Mouse (Mus musculus) adrenal gland, postnatal 4 days (tissue): ENCODE results near the gene Hspa12b. TPM values are rescaled to one million over a fixed set of nuclear protein-coding genes. Genes with fewer than 3 reads are reported as not detected.
A peak's percentile ranks its signal among the peaks of the same experiment; 100 is the strongest.
"Not testable (repeated sequence)": the region's sequence is repeated elsewhere in the genome, so short reads cannot be mapped to it uniquely, and the experiment has no call there.

Experiments
- DNase-seq, 2 experiments: peaks; one replicate each; pipeline ENCODE4 v3.0.0; 2021 to 2022; ENCODE audit warnings: low spot score in 2 of 2, mixed read lengths in 2 of 2
- long read RNA-seq, 2 experiments: library from polyadenylated mRNA; stranded (forward); transcript quantifications; one replicate each; pipeline ENCODE4 v2.0.0; 2021
- total RNA-seq, 2 experiments: library from RNA; stranded (reverse); gene quantifications; 2 replicates each; pipeline ENCODE4 v1.2.3; 2021

The Hspa12b gene
- total RNA-seq = 10 to 100 TPM; 20.7 to 23.0 TPM
- long read RNA-seq, experiment 1, partial matches to known transcripts = 0 of 6 reads
- long read RNA-seq, experiment 1, other reads (novel, unspliced or antisense) = 3 of 6 reads
- long read RNA-seq, experiment 2, partial matches to known transcripts = 1 of 13 reads
- long read RNA-seq, experiment 2, other reads (novel, unspliced or antisense) = 10 of 13 reads

DNA sequence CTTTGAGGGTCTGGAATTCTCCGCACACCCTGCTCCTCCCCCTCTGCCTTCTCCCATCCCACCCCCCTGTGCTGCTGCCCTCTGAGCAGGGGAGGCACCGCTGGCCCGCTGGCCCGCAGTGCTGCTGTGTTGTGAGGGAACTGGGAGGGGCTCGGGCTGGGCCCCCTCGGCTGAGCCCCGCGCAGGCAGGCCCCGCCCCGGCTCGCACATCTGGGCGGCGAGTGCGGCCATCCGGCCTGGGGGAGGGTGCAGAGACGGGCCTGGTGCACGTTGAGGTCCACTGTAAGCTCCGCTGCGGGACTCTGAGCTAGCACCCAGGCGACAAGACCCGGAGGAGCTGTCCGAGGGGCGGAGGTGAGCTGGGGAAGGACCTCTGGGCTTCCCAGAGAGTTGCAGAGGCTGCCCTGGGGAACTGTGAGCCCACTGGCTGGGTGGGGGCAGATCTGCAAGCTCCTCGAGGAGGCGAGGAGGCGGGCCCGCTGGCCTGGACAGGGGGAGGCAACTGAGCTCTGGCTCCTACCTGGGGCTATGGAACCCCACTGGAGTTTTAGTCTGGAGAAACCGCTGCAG lies at the start of gene Hspa12b:
Hspa12b (plus strand) TSS at position 120 of the 570 bp plus-strand sequence.
- no peak for DNase-seq

GRCm38 (mm10) chr2:131080507-131080906 lies 46.6 kb upstream of the Hspa12b start:
- DNase-seq = no peak

DNA sequence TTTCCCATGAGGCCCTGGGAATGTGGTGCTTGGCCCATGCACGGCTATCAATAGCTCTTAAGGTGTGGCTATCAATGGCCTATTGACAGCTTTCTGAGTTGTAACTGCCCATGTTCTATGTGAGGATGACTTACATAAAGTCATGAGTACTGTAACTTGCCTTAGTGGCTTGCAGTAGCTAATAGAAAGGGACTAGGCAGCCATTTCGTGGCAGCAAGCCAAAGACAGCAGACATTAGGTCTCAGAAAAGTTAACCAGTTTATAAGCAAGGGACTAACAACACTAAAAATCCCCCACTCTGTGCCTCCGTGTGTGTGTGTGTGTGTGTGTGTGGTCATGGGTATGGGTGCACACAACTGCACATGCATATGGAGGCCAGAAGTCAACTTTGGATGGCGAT lies 42.9 kb upstream of the Hspa12b start:
- DNase-seq = no peak

DNA sequence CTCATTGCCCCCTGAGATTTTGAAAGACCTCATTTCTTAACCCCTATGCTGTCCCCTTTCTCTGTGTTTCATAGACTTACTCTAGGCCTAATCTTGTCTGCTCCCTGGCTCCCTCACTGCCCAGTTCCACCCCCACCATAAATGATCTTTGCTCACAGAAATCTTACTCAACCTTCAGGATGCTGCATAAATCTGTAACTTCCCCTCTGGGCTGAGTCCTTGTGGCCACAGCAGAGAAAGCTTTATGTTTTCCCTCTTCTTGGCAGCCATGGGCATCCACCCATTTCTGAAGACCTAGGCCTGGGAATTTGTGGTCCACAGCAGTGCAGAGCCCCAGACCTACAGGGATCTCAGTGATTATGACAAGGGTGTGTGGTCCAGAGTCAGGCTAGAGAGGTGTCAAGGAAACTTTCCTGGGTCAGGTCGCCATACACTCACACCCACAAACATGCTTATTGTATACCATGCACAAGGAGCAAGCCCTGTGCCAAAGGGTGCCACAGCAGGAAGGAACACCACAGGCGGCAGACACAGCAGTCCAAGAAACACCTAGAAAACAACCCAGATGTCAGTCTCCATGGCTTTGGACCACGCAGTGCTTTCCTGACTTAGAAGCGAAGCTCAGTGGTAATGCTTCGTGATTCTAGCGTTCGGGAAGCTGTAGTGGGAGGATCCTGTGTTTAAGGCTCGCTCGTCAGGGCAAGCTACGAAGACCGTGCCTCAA lies 40.3 kb upstream of the Hspa12b start, which contains the start of gene Siglec1:
Siglec1 (minus strand) TSS at position 99 of the 724 bp plus-strand sequence.
- no peak for DNase-seq

DNA sequence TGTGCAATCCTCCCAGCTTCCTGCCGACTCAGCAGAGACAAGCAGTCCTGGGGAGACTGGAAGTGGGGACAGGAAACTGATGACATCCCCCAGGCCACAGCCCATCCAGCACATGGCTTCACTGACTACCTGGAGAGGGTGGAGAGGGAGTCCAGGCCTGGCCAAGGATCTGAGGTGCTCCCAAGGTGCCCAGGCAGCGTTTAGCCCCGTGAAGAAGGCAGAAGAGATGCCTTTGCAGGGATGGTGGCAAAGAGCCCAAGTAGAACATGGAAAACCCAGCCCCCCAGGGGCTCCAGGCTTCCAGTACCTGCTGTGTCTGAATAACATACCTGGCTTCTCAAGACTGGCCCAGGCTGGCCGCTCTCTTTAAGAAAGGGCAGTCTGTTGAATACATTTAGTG lies 38.5 kb upstream of the Hspa12b start:
- no peak for DNase-seq

- DNase-seq = no peak
Observed at GRCm38 (mm10) chr2:131089634-131090033, 37.4 kb upstream of the Hspa12b start.

DNA sequence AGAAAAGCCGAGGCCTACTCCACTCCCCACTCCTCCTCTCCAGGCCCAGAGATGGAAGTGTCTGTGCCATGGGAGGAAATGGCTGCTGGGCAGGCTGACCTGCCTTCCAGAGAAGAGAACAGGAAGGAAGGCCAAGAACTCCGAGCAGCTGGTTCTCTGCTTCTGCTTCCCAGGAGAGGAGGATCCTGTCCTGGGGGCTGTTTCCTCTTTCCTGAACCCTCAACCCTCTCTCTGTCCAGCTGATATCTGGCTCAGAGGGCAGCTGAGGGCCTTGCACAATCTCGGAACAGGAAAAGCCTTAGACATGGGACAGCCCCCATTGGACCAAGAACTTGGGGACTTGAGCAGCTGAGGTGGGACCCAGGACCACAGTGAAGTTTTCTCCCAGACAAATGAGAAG lies 36.2 kb upstream of the Hspa12b start:
- no peak for DNase-seq

- DNase-seq = peak in 1 of 2 experiments; percentile 1
Observed at GRCm38 (mm10) chr2:131093577-131093976, 33.5 kb upstream of the Hspa12b start.

DNA sequence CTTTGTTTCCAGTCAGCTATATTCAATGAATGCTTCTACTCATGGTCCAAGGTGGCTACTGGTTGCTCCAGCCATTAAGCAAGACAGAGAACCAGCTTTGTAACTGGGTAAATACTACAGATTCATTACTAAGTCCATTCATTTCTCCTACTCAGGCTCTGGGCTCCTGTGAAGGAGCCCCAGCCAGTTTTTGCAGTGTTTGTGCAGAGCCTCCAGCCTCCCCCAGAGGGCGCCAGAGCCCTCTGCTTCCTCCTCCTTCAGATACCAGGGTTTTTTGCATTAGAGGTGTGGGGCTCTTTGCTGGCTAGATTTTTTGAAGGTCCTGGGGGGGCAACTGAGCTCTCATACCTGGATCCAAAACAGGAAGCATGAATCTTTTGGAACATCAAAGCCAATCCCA lies 32.3 kb upstream of the Hspa12b start:
- DNase-seq = peak; percentile 38 to 41

GRCm38 (mm10) chr2:131096101-131096795 lies 30.8 kb upstream of the Hspa12b start:
- no peak for DNase-seq

DNA sequence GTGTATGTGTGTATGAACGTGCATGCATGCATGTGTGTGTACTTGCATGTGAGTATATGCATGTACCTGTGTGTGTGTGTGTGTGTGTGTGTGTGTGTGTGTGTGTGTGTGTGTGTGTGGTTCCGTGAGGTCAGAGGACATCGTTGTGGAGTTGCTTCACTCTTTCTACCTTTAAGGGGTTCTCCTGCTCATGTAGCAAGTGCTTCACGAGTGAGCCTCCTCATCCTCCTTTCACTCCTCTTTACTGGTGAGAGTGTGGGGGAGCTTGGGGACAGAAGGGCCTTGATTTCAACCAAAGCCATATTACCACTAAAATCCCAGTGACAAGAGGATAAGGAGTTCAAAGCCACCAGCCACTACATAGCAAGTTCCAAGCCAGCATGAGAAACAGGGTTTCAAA lies 30.0 kb upstream of the Hspa12b start:
- DNase-seq = no peak

DNA sequence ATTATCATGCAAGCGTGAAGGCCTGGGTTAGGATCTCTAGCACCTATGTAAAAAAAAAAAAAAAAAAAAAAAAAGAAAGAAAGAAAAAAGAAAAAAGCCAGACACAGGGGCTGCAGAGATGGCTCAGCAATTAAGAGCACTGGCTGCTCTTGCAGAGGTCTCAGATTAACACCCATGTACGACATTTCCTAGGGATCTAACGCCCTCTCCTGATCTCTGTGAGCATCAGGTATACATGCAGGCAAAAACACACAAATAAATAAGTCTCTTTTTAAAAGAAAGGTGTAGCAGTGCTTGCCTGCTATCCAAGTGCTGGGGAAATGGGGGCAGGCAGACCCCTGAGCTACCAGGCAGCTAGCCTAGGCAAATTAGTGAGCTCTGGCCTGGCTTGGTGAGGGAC lies 25.6 kb upstream of the Hspa12b start:
- DNase-seq = no peak

DNA sequence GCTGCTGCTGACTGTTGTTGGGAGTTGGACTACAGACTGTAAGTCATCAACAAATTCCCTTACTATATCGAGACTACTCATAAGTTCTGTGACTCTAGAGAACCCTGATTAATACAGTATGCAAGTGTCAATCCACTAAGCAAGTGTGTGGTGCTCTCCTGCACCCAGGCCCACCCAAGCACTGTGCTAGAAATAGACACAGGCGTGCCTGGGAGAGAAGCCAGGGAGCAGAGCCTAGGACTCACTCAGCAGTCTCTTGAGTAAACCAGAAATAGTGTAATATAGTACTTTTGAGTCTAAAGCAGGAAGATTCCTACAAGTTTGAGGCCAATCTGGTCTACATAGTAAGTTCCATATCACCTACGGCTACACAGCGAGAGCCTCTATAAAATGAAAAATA lies 23.1 kb upstream of the Hspa12b start:
- DNase-seq = no peak

DNA sequence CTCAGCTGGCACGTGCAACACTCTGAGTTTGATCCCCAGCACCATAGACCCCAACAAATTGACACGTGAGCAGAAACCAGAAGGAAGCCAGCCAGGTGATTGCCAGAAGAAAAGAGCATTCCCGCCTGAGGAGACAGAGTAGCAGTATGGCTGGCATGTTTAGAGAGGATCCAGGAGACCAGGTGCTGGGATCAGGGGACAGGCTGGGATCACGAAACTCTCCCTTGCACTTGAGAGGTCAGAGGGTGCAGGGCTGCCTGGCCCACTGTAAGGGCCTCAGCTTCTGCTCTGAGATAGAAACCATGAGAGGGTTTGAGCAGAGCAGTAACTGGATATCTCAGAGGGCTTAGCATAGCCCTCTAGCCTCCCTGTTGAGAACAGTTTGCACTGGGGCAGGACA lies 22.0 kb upstream of the Hspa12b start:
- DNase-seq = not testable (repeated sequence)

- no peak for DNase-seq
Observed at GRCm38 (mm10) chr2:131105989-131106388, 21.1 kb upstream of the Hspa12b start.

DNA sequence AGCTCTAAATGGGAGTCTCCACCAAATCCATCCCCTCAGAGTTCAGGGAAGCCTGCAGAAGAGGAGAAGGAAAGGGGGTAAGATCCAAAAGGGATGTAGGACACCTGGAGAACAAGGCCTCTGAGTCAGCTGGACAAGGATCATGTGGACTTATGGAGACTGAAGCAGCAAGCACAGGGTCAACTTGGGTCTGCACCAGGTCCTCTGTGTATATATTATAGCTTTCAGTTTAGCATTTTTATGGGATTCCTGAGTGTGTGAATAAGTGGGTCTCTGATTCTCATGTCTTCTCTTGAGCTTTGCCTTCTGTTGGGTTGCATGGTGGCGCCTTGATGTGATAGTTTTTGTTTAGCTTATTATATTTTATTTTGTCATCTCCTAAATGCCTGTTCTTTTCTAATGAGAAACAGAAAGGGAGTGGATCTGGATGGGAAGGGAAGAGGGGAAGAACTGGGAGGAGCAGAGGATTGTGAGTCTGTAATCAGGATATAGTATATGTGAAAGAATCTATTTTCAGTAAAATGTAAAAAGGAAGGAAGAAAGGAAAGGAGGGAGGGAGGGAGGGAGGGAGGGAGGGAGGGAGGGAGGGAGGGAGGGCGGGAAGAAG lies 8.0 kb upstream of the Hspa12b start:
- no peak for DNase-seq

- no peak for DNase-seq
Observed at GRCm38 (mm10) chr2:131124166-131124565, 2.9 kb upstream of the Hspa12b start.

DNA sequence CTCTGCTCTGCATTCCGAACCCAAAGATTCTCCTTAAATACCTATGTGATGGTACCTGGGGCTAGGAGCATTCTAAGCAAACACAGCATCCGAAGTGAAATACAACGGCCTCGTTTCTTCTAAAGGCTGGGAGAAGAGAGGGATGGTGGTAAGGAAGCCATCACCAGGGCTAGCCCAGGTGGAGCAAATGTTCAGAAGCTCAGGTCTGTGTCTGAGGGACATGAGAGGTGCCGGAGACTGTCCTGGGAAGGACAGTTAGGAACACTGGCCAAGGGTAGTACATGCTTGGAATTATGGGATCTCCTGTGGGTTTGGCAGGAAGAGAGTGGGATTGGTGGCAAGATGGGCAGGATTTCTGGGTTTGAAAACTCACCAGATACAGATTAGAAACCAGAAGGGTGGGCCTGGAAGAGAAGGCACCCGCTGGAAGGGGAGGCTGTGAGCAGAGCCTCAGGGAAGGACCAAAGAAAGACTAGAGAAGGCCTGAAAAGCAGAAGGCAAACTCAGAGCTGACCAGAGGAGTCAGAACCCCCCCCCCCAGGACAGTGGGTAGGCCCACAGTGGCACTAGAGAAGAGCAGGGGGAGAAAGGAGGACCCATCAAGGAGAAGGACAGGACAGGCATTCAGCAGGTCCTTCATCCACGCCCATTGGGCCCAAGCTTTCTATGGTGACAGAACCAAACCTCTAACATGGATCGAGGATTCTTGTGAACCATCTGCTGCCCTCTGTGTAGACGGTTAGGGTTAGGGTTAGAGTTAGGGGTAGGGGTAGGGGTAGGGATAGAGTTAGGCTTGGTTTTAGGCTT lies 1.7 kb upstream of the Hspa12b start:
- DNase-seq = no peak

GRCm38 (mm10) chr2:131125964-131126815 lies 890 bp upstream of the Hspa12b start:
- DNase-seq = no peak

DNA sequence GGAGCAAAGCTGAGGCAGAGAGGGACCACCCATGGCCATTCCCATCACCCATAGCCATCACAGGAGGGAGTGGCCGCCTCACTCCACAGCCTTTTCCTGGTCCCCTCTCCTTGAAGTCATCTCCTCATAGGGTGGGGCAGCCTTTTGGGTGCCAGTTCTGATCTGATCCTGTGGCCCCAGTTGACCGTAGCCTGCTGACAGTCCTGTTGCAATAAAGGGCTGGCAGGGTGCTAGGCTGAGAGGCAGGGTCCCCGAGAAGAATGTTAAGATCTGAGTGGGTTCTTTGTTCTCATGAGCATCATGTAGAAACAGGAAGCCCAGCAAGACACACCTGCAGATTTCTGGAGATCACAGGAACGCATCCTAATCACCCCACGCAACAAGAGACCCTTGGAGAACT lies 1.1 kb downstream of the Hspa12b start:
- peak in 1 of 2 experiments; percentile 2 for DNase-seq
